21 mouse cellular contexts compared by ENCODE assay signal in genomic region chr14:79606392-79606791, GRCm38 (mm10). TPM values are rescaled to one million over a fixed set of nuclear protein-coding genes. Genes with fewer than 3 reads are reported as not detected.
"Had no signal": no experiment of that assay in that cellular context is flagged by ENCODE, and none has a peak within 500 bp of the region (broad histone marks: within the 10 kb centered on the region; RNA-seq: fewer than 3 reads in every experiment).

No protein-coding gene starts in this region.

- H3K27ac ChIP-seq: heart, embryonic 13.5 days; heart, embryonic 15.5 days; hindbrain, embryonic 13.5 days; hindbrain, embryonic 15.5 days; hindbrain, postnatal 0 days; left cerebral cortex, adult 2 months; limb, embryonic 10.5 days; limb, embryonic 12.5 days; liver, embryonic 13.5 days; liver, embryonic 15.5 days had no signal

- H3K9ac ChIP-seq: heart, embryonic 13.5 days; heart, embryonic 15.5 days; hindbrain, embryonic 13.5 days; hindbrain, embryonic 15.5 days; limb, embryonic 12.5 days; liver, embryonic 13.5 days; liver, embryonic 15.5 days had no signal

- H3K27me3 ChIP-seq: heart, embryonic 13.5 days; heart, embryonic 15.5 days; hindbrain, embryonic 13.5 days; hindbrain, embryonic 15.5 days; limb, embryonic 12.5 days; liver, embryonic 13.5 days; liver, embryonic 15.5 days had no signal

- ATAC-seq: hindbrain, postnatal 0 days; intestine, embryonic 16.5 days had no signal

- H3K4me3 ChIP-seq: heart, embryonic 13.5 days; heart, embryonic 15.5 days; hindbrain, embryonic 13.5 days; hindbrain, embryonic 15.5 days; left cerebral cortex, adult 2 months; limb, embryonic 10.5 days; limb, embryonic 12.5 days; liver, embryonic 13.5 days; liver, embryonic 15.5 days had no signal

- DNase-seq: gastrocnemius, postnatal 14 days; gastrocnemius, postnatal 36 days; heart, postnatal 36 days; kidney, adult 11 months; kidney, postnatal 4 days; liver; liver, embryonic 13.5 days had no signal

- H3K4me2 ChIP-seq: heart, embryonic 11.5 days; heart, embryonic 13.5 days; heart, embryonic 15.5 days; hindbrain, embryonic 13.5 days; hindbrain, embryonic 15.5 days; limb, embryonic 12.5 days; liver, embryonic 11.5 days; liver, embryonic 13.5 days; liver, embryonic 15.5 days had no signal

- H3K4me1 ChIP-seq: heart, embryonic 13.5 days; heart, embryonic 15.5 days; hindbrain, embryonic 13.5 days; hindbrain, embryonic 15.5 days; limb, embryonic 10.5 days; limb, embryonic 12.5 days; liver, embryonic 13.5 days; liver, embryonic 15.5 days had no signal

- H3K9me3 ChIP-seq: heart, embryonic 13.5 days; heart, embryonic 15.5 days; hindbrain, embryonic 13.5 days; hindbrain, embryonic 15.5 days; limb, embryonic 10.5 days; limb, embryonic 12.5 days; liver, embryonic 13.5 days; liver, embryonic 15.5 days had no signal

RNA-seq across cellular contexts. Expression of gene Cnmd, which starts 55.6 kb away (rescaled TPM):
- total RNA-seq: hematopoietic stem cell, adult 5-6 weeks had no signal
- polyA plus RNA-seq: intestine, embryonic 14.5 days; liver, embryonic 13.5 days had no signal
